Mouse (Mus musculus) olfactory bulb, adult 2 months (tissue): ENCODE measurements around the gene Sall4.

Source experiments
- CTCF ChIP-seq: fragments of 200-500 bp; IDR thresholded peaks from 2 replicates; pipeline ENCODE4 v1.5.1; 2012; ENCODE audit warnings: low read depth, mild to moderate bottlenecking, low read length, moderate library complexity; ENCODE audit not compliant: insufficient read depth
- POLR2A ChIP-seq: fragments of 200-500 bp; IDR thresholded peaks from 2 replicates; pipeline ENCODE4 v1.6.1; 2012; ENCODE audit warnings: mild to moderate bottlenecking, low read depth, low read length, moderate library complexity; ENCODE audit not compliant: insufficient read depth

GRCm38 (mm10) chr2:168807681-168808080 lies 39.9 kb upstream of the Sall4 start:
- TF ChIP-seq CTCF (no peak), POLR2A (no peak)
